Mouse (Mus musculus) hindbrain, embryonic 11.5 days (tissue): Measurements from ENCODE around the gene Echs1. TPM values are rescaled to one million over a fixed set of nuclear protein-coding genes. Genes with fewer than 3 reads are reported as not detected.
A peak's percentile ranks its signal among the peaks of the same experiment; 100 is the strongest.

Experiments
- ATAC-seq: fragments of 200-750 bp; cut with Nextera tagmentation; 2 replicates; pipeline ENCODE4 v1.8.0; 2017; ENCODE audit warnings: mild to moderate bottlenecking, moderate TSS enrichment, moderate library complexity; ENCODE audit not compliant: low FRiP score
- DNase-seq: peaks from one replicate; pipeline ENCODE4 v3.0.0-alpha.2; 2015; ENCODE audit warnings: low spot score
- H3K27ac ChIP-seq: fragments of 300-500 bp; sonication (generic); 2 replicates; pipeline ENCODE4 v1.5.1; 2014; ENCODE audit warnings: mild to moderate bottlenecking, low read depth, low read length
- H3K27me3 ChIP-seq: fragments of 300-500 bp; sonication (generic); 2 replicates; pipeline ENCODE4 v1.6.1; 2014; ENCODE audit warnings: mild to moderate bottlenecking, low read length, moderate library complexity, mixed read lengths; ENCODE audit not compliant: control insufficient read depth, insufficient read depth
- H3K36me3 ChIP-seq: fragments of 300-500 bp; sonication (generic); 2 replicates; pipeline ENCODE4 v1.6.1; 2014; ENCODE audit warnings: mild to moderate bottlenecking, low read length, moderate library complexity, mixed read lengths; ENCODE audit not compliant: control insufficient read depth, insufficient read depth
- H3K4me1 ChIP-seq: fragments of 300-500 bp; sonication (generic); replicated peaks from 2 replicates; pipeline ENCODE4 v1.6.1; 2014; ENCODE audit warnings: low read length, mixed read lengths; ENCODE audit not compliant: control insufficient read depth, insufficient read depth
- H3K4me2 ChIP-seq: fragments of 300-500 bp; sonication (generic); replicated peaks from 2 replicates; pipeline ENCODE4 v1.6.1; 2014; ENCODE audit warnings: mild to moderate bottlenecking, low read depth, low read length
- H3K4me3 ChIP-seq: fragments of 300-500 bp; sonication (generic); 2 replicates; pipeline ENCODE4 v1.5.1; 2014; ENCODE audit warnings: low read depth, low read length
- H3K9ac ChIP-seq: fragments of 300-500 bp; sonication (generic); 2 replicates; pipeline ENCODE4 v1.6.1; 2014; ENCODE audit warnings: low read depth, low read length
- H3K9me3 ChIP-seq: fragments of 300-500 bp; sonication (generic); 2 replicates; pipeline ENCODE4 v1.6.1; 2016; ENCODE audit warnings: low read length; ENCODE audit not compliant: control insufficient read depth
- WGBS: fragments of 180-500 bp; shearing (Covaris S2); extraction: QIAGEN DNeasy Blood & Tissue Kit; methylation state at CpG from one replicate; pipeline ENCODE4 v1.1.7; 2014; 5-methylcytosine and 5-hydroxymethylcytosine counted together
- polyA plus RNA-seq: library from polyadenylated mRNA; unstranded; fragments of >200 nt; fragmentation: Nextera tagmentation; extraction: Ambion mirVana; gene quantifications from 2 replicates; pipeline ENCODE4 v1.2.1, GENCODE M21; 2014

Echs1 gene
- polyA plus RNA-seq, 1 experiment from 2014 or later, result 184 TPM

GRCm38 (mm10) chr7:140125278-140126021 lies 9.2 kb upstream of the Echs1 start:
- ATAC-seq, result peak; percentile 97
- 1% methylated on average over 40 of the region's 40 CpGs for WGBS
- H3K4me2 ChIP-seq, result peak overlapping the region; percentile 72
- H3K4me3 ChIP-seq, result peak overlapping the region; percentile 71
- H3K9me3 ChIP-seq, result no peaks in the 10 kb centered on the region
- no peaks in the 10 kb centered on the region for H3K36me3 ChIP-seq
- H3K9ac ChIP-seq, result peak overlapping the region; percentile 81
- no peaks in the 10 kb centered on the region for H3K4me1 ChIP-seq
- no peak overlapping the region for H3K27ac ChIP-seq
- H3K27me3 ChIP-seq, result no peaks in the 10 kb centered on the region
- DNase-seq, result peak; percentile 93

DNA sequence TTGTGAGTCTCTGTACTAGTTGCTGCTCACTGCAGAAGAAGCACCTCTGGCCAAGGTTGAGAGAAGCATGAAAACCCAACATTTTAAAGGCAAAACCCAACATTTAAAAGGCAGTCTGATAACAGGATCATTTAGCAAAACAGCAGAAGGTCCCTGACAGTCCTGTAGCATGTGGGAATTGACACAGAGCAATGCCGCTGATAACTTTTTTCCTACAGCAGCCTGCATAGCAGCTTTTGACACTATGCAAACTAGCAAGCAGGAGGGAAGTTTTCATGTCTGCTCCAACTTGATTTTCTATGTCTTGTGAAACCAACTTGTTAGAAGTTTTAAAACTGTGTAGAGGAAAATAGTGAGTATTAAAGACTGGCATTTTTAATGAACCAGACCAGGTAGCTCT lies 8.1 kb upstream of the Echs1 start:
- DNase-seq, result no peak
- Histone ChIP-seq H3K36me3 (no peaks in the 10 kb centered on the region), H3K9me3 (no peaks in the 10 kb centered on the region), H3K4me2 (no peak overlapping the region), H3K9ac (no peak overlapping the region), H3K4me1 (no peaks in the 10 kb centered on the region), H3K27me3 (no peaks in the 10 kb centered on the region), H3K27ac (no peak overlapping the region), H3K4me3 (no peak overlapping the region)
- WGBS, result 94% methylated on average over 1 of the region's 1 CpGs
- ATAC-seq, result no peak

- Histone ChIP-seq H3K4me2 (no peak overlapping the region), H3K27me3 (no peaks in the 10 kb centered on the region), H3K4me1 (no peaks in the 10 kb centered on the region), H3K9ac (no peak overlapping the region), H3K27ac (no peak overlapping the region), H3K9me3 (no peaks in the 10 kb centered on the region), H3K4me3 (no peak overlapping the region), H3K36me3 (no peaks in the 10 kb centered on the region)
- ATAC-seq (no peak), DNase-seq (no peak)
- 42% methylated on average over 4 of the region's 4 CpGs for WGBS
These were observed 6.5 kb upstream of the Echs1 start for GRCm38 (mm10) chr7:140122765-140123164.

DNA sequence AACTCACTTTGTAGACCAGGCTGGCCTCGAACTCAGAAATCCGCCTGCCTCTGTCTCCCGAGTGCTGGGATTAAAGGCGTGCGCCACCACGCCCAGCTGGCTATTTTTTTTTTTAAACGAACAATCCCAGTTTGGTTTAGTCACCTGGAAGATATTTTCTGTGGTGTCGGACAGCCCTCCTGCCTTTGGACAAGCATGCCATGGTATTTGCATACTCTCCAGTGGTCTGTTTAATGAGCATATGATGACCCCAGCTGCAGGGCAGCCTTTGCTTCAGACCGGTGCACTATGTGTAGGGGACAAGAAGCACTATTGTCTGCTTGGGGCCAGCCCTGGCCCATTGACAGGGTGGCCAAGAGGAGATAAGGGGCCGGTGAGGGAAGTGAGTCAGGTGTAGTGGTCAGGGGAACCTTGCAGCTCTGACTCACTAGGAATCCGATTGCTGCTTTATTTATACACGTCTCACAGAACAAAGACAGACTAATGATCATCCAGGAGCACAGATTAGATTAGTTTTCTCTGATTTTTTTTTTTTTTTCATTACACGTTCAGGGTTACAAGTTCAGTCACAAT lies 5.1 kb upstream of the Echs1 start:
- no peak overlapping the region for H3K27ac ChIP-seq
- ATAC-seq (no peak), DNase-seq (no peak)
- H3K4me1 ChIP-seq, result no peaks in the 10 kb centered on the region
- H3K4me3 ChIP-seq, result no peak overlapping the region
- H3K9ac ChIP-seq, result no peak overlapping the region
- no peak overlapping the region for H3K4me2 ChIP-seq
- H3K9me3 ChIP-seq, result no peaks in the 10 kb centered on the region
- H3K27me3 ChIP-seq, result no peaks in the 10 kb centered on the region
- 79% methylated on average over 13 of the region's 13 CpGs for WGBS
- H3K36me3 ChIP-seq, result no peaks in the 10 kb centered on the region

- no peak for ATAC-seq
- 90% methylated on average over 2 of the region's 2 CpGs for WGBS
- Histone ChIP-seq H3K27ac (no peak overlapping the region), H3K4me3 (no peak overlapping the region), H3K9me3 (no peaks in the 10 kb centered on the region), H3K4me1 (no peaks in the 10 kb centered on the region), H3K9ac (no peak overlapping the region), H3K36me3 (no peaks in the 10 kb centered on the region), H3K27me3 (no peaks in the 10 kb centered on the region), H3K4me2 (no peak overlapping the region)
- DNase-seq, result no peak
These were observed 4.2 kb upstream of the Echs1 start for GRCm38 (mm10) chr7:140120484-140120883.

GRCm38 (mm10) chr7:140115583-140116328 lies 520 bp downstream of the Echs1 start, which contains the start of gene Paox:
Gene Paox (plus strand): TSS chr7:140115799.
- Histone ChIP-seq H3K36me3 (no peaks in the 10 kb centered on the region), H3K4me2 (peak within 1 kb of the TSS; percentile 76), H3K9me3 (no peaks in the 10 kb centered on the region), H3K27ac (peak within 1 kb of the TSS; percentile 61; the same call in 1 of the 2 replicates), H3K27me3 (no peaks in the 10 kb centered on the region), H3K4me3 (peak within 1 kb of the TSS; percentile 75), H3K9ac (peak within 1 kb of the TSS; percentile 86), H3K4me1 (no peaks in the 10 kb centered on the region)
- WGBS, result 3% methylated on average over 23 of the region's 23 CpGs
- ATAC-seq (peak; percentile 79), DNase-seq (peak; percentile 38)

- no peaks in the 10 kb centered on the region for H3K27me3 ChIP-seq
- peaks cover 10% of the 10 kb centered on the region for H3K36me3 ChIP-seq
- no peaks in the 10 kb centered on the region for H3K9me3 ChIP-seq
- DNase-seq (no peak), ATAC-seq (no peak)
- no peaks in the 10 kb centered on the region for H3K4me1 ChIP-seq
- H3K27ac ChIP-seq, result no peak overlapping the region
- WGBS, result 65% methylated on average over 3 of the region's 3 CpGs
- H3K4me2 ChIP-seq, result no peak overlapping the region
- H3K9ac ChIP-seq, result no peak overlapping the region
- H3K4me3 ChIP-seq, result no peak overlapping the region
These were observed 4.3 kb downstream of the Echs1 start for GRCm38 (mm10) chr7:140111943-140112342.

DNA sequence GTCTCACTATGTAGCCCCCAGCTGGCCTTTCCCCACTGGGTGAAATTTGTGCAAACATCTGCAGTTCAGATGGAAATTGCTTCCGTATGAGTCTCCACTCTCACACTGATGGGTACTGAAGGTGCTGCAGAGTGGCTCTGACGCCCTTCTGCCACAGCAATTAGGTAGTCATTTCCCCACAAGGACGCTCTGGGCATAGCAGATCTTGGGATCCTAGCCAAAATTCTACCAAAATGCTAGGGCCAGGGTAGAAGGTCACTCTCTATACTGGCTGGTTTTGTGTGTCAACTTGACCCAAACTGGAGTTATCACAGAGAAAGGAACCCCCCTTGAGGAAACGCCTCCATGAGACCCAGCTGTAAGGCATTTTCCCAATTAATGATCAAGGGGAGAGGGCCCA lies 12.3 kb downstream of the Echs1 start:
- H3K27me3 ChIP-seq, result no peaks in the 10 kb centered on the region
- H3K27ac ChIP-seq, result no peak overlapping the region
- DNase-seq, result no peak
- no peak overlapping the region for H3K4me3 ChIP-seq
- no peaks in the 10 kb centered on the region for H3K9me3 ChIP-seq
- no peaks in the 10 kb centered on the region for H3K4me1 ChIP-seq
- peaks cover 3% of the 10 kb centered on the region; the same call in 1 of the 2 replicates for H3K36me3 ChIP-seq
- 84% methylated on average over 4 of the region's 4 CpGs for WGBS
- no peak overlapping the region for H3K4me2 ChIP-seq
- ATAC-seq, result no peak
- H3K9ac ChIP-seq, result no peak overlapping the region
